Mouse (Mus musculus): ENCODE data around the gene D330045A20Rik. TPM values are rescaled to one million over a fixed set of nuclear protein-coding genes. Genes with fewer than 3 reads are reported as not detected.

Gene D330045A20Rik
- total RNA-seq (2023): not detected

GRCm38 (mm10) chrX:139480022-139480894 lies at the start of gene D330045A20Rik:
Gene D330045A20Rik (plus strand): TSS chrX:139480367.

GRCm38 (mm10) chrX:139562925-139563461 lies 82.8 kb downstream of the D330045A20Rik start, which contains the start of gene Rnf128:
Gene Rnf128 (plus strand): TSS chrX:139563316.

Other genes starting within 250 kb of the D330045A20Rik start
- not detected for gene Trap1a, start 146.7 kb upstream of the D330045A20Rik start, total RNA-seq (2023)
- gene Rnf128, start 82.9 kb downstream of the D330045A20Rik start, total RNA-seq (2023): 0.53 TPM
- gene Tbc1d8b, start 204.6 kb downstream of the D330045A20Rik start, total RNA-seq (2023): 9.6 TPM
- not detected for gene Gm15013, start 234.1 kb downstream of the D330045A20Rik start, total RNA-seq (2023)

All from CD4-positive naive resting alpha-beta T cell, adult 76 days (primary cell).